Mouse (Mus musculus) limb, embryonic 10.5 days (tissue): ENCODE measurements around the gene Lasp1. TPM values are rescaled to one million over a fixed set of nuclear protein-coding genes. Genes with fewer than 3 reads are reported as not detected.
"Not testable (repeated sequence)": the region's sequence is repeated elsewhere in the genome, so short reads cannot be mapped to it uniquely, and the experiment has no call there.

Experiments used
- DNase-seq: peaks from one replicate; pipeline ENCODE4 v3.0.0-alpha.2; 2017; ENCODE audit warnings: low spot score
- H3K27ac ChIP-seq: fragments of 300-500 bp; sonication (generic); 2 replicates; pipeline ENCODE4 v1.5.1; 2016; ENCODE audit warnings: mild to moderate bottlenecking
- H3K27me3 ChIP-seq: fragments of 300-500 bp; sonication (generic); 2 replicates; pipeline ENCODE4 v1.6.1; 2016; ENCODE audit warnings: low read depth, mild to moderate bottlenecking; ENCODE audit not compliant: poor library complexity, severe bottlenecking
- H3K36me3 ChIP-seq: fragments of 300-500 bp; sonication (generic); 2 replicates; pipeline ENCODE4 v1.6.1; 2016; ENCODE audit warnings: mild to moderate bottlenecking, moderate library complexity
- H3K4me1 ChIP-seq: fragments of 300-500 bp; sonication (generic); 2 replicates; pipeline ENCODE4 v1.6.1; 2016
- H3K4me3 ChIP-seq: fragments of 300-500 bp; sonication (generic); 2 replicates; pipeline ENCODE4 v1.5.1; 2016; ENCODE audit warnings: mild to moderate bottlenecking, moderate library complexity
- H3K9me3 ChIP-seq: fragments of 300-500 bp; sonication (generic); replicated peaks from 2 replicates; pipeline ENCODE4 v1.6.1; 2016; ENCODE audit warnings: mild to moderate bottlenecking
- WGBS: fragments of 180-500 bp; shearing (Covaris S2); methylation state at CpG from one replicate; pipeline ENCODE4 v1.1.7; 2016; 5-methylcytosine and 5-hydroxymethylcytosine counted together
- polyA plus RNA-seq: library from polyadenylated mRNA; unstranded; fragments of >200 nt; fragmentation: Nextera tagmentation; extraction: Ambion mirVana; gene quantifications from 2 replicates; pipeline ENCODE4 v1.2.1, GENCODE M21; 2016

Gene Lasp1
- polyA plus RNA-seq, 1 experiment from 2014 or later: 110 TPM

DNA sequence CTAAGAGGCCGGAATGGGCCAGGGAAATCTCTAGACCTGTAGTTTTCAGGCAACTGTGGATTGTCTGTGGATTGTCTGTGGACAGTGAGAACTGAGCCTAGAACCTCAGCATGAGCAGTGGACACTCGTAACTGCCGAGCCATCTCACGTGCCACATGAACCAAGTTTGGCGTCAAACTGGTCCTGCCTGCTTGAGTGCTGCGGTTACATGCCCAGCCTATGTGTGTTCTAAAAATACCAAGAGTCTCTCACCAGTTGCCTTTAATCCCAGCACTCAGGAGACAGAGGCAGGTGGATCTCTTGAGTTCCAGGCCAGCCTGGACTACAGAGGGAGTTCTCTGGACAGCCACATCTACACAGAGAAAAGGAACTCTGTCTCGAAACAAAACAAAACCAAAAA lies 30.6 kb downstream of the Lasp1 start:
- 96% methylated on average over 7 of the region's 7 CpGs for WGBS
- no peak for DNase-seq
- Histone ChIP-seq H3K36me3 (peaks cover 95% of the 10 kb centered on the region), H3K9me3 (no peaks in the 10 kb centered on the region), H3K4me3 (no peak overlapping the region), H3K4me1 (no peaks in the 10 kb centered on the region; the same call in 1 of the 2 replicates), H3K27ac (no peak overlapping the region), H3K27me3 (no peaks in the 10 kb centered on the region)

DNA sequence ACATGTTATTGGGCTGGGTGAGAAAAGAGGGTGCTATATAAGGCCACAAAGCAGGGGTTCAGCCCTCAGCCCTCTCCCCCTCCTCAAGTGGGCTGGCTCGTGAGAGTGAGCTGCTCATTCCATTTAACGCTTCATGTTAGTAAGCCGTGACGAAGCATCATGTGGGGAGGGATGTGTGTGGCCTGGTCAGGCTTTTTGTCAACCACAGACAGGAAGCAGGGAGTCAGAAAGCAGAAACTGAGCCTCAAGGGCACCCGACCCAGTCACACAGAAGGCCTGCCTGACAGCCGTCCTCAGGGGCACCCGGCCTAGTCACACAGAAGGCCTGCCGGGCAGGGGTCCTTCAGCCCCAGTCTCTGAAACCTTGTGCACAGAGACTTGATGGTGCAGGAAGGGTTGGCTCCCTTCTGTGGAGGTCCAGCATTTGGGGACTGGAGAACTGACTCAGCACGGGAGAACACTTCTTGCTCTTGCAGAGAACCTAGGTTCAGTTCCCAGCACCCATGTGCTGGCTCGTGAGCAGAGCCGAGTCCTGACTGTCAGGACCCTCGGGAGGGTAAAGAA lies 31.2 kb downstream of the Lasp1 start:
- Histone ChIP-seq H3K36me3 (peaks cover 95% of the 10 kb centered on the region), H3K27me3 (no peaks in the 10 kb centered on the region), H3K27ac (no peak overlapping the region), H3K4me1 (no peaks in the 10 kb centered on the region), H3K9me3 (no peaks in the 10 kb centered on the region), H3K4me3 (no peak overlapping the region)
- DNase-seq: no peak
- 88% methylated on average over 12 of the region's 12 CpGs for WGBS

DNA sequence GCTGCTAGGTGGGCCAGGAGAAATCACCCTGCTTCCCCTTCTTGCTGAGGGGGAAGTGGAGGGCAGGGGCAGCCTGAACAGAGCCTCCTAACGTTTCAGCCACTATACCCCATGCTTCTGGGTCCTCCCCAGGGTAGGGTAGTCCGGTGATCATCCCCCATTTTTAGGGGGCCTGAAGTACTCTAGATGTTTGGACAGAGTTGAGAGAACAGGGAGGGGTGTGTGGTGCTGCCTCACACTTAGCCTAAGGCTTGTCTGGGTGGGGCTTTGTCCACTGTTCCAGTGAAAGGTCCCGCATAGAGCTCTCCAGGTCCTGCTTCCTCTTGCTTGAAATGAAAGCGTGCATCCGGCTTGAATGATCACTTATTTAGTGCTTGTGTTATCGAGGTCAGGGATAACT lies 31.7 kb downstream of the Lasp1 start:
- Histone ChIP-seq H3K36me3 (peaks cover 95% of the 10 kb centered on the region), H3K4me1 (no peaks in the 10 kb centered on the region), H3K4me3 (no peak overlapping the region), H3K27ac (no peak overlapping the region), H3K9me3 (no peaks in the 10 kb centered on the region), H3K27me3 (no peaks in the 10 kb centered on the region)
- WGBS: 96% methylated on average over 6 of the region's 6 CpGs
- DNase-seq: no peak

DNA sequence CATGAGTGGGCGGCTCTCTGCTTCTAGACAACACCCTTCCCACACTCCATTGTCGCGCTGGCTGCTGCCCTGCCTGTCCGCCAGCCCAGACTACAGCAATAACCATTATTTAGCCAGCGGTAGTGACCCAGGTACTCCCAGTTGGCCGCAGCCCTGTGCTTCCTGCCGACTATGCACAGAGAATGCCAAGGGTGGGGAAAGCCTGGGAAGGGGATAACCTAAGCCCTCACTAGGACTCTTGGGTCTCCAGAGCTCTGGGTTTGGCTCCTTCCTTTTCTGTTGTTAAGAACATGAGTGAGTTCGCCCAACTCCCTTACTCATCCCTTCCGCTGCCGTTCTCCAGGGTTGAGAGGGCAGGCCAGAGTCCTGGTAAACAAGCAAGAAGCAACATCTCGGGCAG lies 33.2 kb downstream of the Lasp1 start:
- Histone ChIP-seq H3K36me3 (peaks cover 95% of the 10 kb centered on the region), H3K9me3 (no peaks in the 10 kb centered on the region), H3K4me3 (no peak overlapping the region), H3K27me3 (no peaks in the 10 kb centered on the region), H3K27ac (no peak overlapping the region), H3K4me1 (no peaks in the 10 kb centered on the region)
- no peak for DNase-seq
- WGBS: 81% methylated on average over 11 of the region's 11 CpGs

DNA sequence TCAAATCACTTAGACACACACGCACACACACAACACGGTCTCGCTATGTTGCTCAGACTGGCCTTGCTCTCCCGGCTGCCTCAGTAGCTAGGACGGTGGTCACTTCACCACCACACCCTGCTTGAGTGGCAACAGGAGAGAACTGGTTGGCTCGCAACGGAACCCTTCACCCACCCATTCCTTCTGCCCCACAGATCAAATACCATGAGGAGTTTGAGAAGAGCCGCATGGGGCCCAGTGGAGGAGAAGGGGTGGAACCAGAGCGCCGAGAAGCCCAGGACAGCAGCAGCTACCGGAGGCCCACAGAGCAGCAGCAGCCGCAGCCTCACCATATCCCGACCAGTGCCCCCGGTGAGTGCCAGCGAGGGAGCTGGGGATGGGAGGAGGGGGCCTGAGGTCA lies 34.6 kb downstream of the Lasp1 start:
- H3K27ac ChIP-seq: no peak overlapping the region
- peaks cover 95% of the 10 kb centered on the region for H3K36me3 ChIP-seq
- H3K27me3 ChIP-seq: no peaks in the 10 kb centered on the region
- H3K4me1 ChIP-seq: no peaks in the 10 kb centered on the region
- WGBS: 84% methylated on average over 15 of the region's 15 CpGs
- H3K4me3 ChIP-seq: no peak overlapping the region
- no peak for DNase-seq
- H3K9me3 ChIP-seq: no peaks in the 10 kb centered on the region

DNA sequence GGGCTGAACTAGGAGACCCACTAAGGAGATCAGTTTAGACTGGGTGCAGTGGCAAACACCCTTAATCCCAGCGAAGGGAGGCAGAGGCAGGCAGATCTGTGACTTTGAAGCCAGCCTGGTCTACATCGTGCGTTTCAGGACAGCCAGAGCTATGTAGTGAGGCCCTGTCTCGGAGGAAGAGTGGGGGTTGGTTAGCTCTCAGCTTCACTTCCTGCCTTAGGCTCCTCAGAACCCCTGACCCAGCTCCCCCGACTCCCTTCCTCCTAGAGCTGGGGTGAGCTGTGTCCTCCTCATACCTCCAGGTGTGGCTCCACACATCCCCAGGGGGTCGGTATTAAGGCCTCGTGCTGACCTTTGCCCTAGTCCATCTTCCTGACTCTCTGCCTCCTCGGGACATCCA lies 37.7 kb downstream of the Lasp1 start:
- DNase-seq: peak; percentile 23
- H3K27ac ChIP-seq: no peak overlapping the region
- 61% methylated on average over 8 of the region's 8 CpGs for WGBS
- H3K4me3 ChIP-seq: no peak overlapping the region
- H3K36me3 ChIP-seq: peaks cover 71% of the 10 kb centered on the region
- H3K27me3 ChIP-seq: no peaks in the 10 kb centered on the region
- H3K9me3 ChIP-seq: no peaks in the 10 kb centered on the region
- H3K4me1 ChIP-seq: peaks cover 21% of the 10 kb centered on the region

DNA sequence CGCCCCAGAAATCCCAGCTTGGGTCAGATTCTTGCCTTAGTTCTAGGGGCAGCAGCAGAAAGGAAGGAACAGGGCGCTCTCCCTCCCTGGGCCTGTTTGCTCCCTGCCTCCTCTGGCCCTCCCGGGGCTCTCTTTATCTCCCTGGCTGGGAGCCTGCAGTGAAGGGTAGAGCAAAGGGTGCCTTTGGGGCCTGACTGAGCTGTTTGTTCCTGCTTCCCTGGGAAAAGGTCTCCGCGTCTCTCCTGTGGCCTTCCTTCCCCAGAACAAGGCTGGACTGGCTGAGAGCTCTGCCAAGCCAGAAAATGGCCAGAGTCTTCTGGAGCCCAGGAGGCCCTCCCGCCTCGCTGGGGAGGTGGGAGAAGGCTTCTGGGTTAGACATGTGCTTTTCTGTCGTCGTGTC lies 38.3 kb downstream of the Lasp1 start:
- H3K27me3 ChIP-seq, H3K27ac ChIP-seq, H3K4me3 ChIP-seq, H3K9me3 ChIP-seq: not testable (repeated sequence)
- WGBS: 83% methylated on average over 9 of the region's 9 CpGs
- Histone ChIP-seq H3K36me3 (peaks cover 66% of the 10 kb centered on the region), H3K4me1 (peaks cover 26% of the 10 kb centered on the region)
- peak; percentile 27 for DNase-seq

DNA sequence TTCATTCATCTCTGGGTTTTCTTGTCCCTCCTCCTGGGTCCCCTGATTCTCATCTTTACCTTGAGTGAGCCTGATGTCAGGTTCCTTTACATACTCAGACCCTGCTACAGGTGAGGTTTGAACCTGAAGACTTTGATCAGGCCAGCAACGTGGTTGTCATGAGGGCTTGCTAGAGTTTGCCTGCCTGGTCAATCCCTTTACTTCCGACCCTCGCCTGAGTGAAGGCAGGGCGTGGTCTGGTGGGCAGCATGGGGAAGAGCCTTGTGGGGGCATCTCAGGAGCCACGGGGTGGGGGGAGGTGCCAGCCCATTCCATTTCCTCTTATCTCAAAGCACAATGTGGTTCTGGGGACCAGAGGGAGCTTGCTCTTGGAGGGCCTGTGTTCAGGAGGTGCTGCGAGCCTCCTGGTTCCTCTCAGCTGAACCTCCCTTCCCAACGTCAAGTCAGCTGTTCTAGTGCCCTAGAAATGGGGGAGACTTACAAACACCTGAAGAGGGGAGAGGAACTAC lies 38.9 kb downstream of the Lasp1 start:
- Histone ChIP-seq H3K9me3 (no peaks in the 10 kb centered on the region), H3K4me1 (peaks cover 30% of the 10 kb centered on the region), H3K27ac (no peak overlapping the region), H3K36me3 (peaks cover 60% of the 10 kb centered on the region), H3K27me3 (no peaks in the 10 kb centered on the region), H3K4me3 (no peak overlapping the region)
- no peak for DNase-seq
- WGBS: 85% methylated on average over 7 of the region's 7 CpGs

DNA sequence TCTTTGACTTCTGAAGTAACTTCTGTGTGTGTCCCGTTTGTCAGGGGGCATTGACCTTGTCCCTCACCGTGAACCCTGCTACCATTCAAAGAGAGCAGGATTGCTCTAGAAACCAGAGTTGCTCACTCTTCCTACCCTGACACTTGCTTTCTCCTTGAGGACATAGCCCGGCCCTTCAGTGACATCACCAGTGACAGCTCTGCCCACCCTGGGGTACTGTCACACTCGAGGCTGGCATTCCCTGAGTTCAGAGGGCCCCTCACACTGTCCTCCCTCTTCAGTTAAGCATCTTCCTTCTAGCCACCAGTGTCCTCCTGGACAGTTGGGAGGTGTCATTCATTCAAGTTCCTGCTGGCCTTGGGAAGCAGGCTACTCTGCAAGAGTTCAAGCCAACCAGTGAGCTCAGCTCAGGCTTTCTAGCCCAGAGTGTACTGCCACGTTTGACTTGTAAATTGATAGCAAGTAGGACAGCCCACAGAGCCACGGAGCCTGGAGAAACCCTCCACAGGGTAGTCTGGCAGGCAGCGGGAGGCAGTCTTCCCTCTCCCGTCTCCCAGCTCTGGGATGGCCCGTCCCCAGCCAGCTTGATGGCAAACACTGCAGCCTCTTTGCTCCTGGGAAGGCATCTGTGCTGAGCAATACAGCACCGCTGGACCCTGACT lies 40.1 kb downstream of the Lasp1 start:
- H3K36me3 ChIP-seq: peaks cover 54% of the 10 kb centered on the region
- H3K27me3 ChIP-seq: no peaks in the 10 kb centered on the region
- no peaks in the 10 kb centered on the region for H3K9me3 ChIP-seq
- peak overlapping the region; percentile 67 for H3K27ac ChIP-seq
- 37% methylated on average over 10 of the region's 10 CpGs for WGBS
- DNase-seq: no peak
- peaks cover 30% of the 10 kb centered on the region for H3K4me1 ChIP-seq
- no peak overlapping the region for H3K4me3 ChIP-seq

DNA sequence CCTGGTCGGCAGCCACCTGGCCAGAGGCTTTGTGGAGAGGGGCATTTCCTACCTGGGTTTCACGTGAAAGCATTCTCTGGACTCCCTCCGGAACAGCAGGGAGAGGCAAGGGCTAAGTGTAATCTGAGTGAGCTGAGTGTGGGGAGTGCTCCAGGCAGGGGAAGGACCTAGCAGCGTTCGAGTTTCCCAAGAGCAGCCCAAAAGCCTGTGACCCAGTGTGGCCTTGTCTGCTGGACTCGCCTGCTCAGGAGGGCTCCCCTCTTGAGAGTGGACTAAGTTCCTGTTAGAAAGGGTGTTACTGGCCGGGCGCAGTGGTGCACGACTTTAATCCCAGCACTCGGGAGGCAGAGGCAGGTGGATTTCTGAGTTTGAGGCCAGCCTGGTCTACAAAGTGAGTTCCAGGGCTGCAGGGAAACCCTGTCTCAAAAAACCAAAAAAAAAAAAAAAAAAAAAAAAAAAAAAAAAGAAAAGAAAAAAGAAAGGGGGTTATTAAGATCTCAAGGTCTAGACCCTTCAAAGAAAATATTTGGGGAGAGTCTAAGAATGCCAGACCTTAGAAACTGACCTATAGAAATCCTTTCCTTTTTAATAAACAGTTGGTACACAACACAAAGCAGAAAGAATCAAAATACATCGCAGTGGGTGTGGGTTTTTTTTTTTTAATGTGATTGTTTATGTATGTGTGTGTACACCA lies 40.8 kb downstream of the Lasp1 start:
- H3K4me3 ChIP-seq: no peak overlapping the region; the same call in 1 of the 2 replicates
- peaks cover 47% of the 10 kb centered on the region for H3K36me3 ChIP-seq
- peaks cover 30% of the 10 kb centered on the region for H3K4me1 ChIP-seq
- H3K27ac ChIP-seq: peak overlapping the region; percentile 67
- H3K27me3 ChIP-seq: no peaks in the 10 kb centered on the region
- peak; percentile 47 for DNase-seq
- H3K9me3 ChIP-seq: no peaks in the 10 kb centered on the region
- 57% methylated on average over 11 of the region's 11 CpGs for WGBS

DNA sequence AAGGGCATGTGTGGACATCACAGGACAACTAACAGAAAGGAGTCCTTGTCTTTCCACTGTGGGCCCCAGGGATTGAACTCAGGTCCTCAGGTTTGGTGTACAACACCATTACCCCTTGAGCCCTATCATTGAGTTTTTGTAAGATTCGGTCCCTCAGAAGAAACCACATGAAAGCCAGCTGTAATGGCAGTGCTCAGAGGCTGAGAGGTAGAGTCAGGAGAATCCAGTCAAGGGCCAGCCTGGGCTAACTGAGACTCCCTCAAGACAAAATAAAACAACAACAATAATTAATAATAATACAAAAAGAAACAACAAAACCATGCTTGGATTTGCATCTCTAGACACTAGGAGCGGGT lies 41.3 kb downstream of the Lasp1 start:
- DNase-seq: peak; percentile 29
- 74% methylated on average over 2 of the region's 2 CpGs for WGBS
- H3K4me3 ChIP-seq: peak overlapping the region; percentile 67
- H3K4me1 ChIP-seq: peaks cover 30% of the 10 kb centered on the region
- H3K27ac ChIP-seq: peak overlapping the region; percentile 94
- no peaks in the 10 kb centered on the region for H3K27me3 ChIP-seq
- H3K36me3 ChIP-seq: peaks cover 42% of the 10 kb centered on the region
- H3K9me3 ChIP-seq: no peaks in the 10 kb centered on the region

DNA sequence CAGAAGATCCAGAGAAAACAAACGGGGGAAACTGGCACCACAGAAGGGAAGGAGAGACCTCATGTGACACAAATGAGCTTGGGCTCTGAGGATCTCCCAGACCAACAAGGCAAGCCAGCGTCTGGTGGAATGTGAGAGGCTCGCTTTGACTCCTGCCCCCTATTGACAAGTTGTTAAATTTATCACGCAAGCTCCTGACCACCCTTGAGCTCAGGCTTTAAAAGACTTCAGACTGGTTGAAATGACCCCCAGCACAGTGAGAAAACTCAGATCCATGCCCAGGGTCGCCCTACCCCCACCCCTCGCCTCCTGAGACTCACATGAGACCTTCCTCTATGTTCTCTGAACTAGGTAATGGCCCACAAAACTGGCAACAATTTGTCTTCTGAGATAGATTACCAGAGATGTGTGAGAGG lies 41.7 kb downstream of the Lasp1 start, which contains the start of gene B230217C12Rik:
Gene B230217C12Rik, plus strand, starts transcription at position 242 of the 416 bp plus-strand sequence.
- Histone ChIP-seq H3K36me3 (peaks cover 38% of the 10 kb centered on the region), H3K27me3 (no peaks in the 10 kb centered on the region), H3K4me1 (peaks cover 30% of the 10 kb centered on the region), H3K27ac (peak within 1 kb of the TSS; percentile 94), H3K4me3 (peak within 1 kb of the TSS; percentile 67), H3K9me3 (no peaks in the 10 kb centered on the region)
- peak; percentile 56 for DNase-seq
- WGBS: 2% methylated on average over 6 of the region's 6 CpGs

DNA sequence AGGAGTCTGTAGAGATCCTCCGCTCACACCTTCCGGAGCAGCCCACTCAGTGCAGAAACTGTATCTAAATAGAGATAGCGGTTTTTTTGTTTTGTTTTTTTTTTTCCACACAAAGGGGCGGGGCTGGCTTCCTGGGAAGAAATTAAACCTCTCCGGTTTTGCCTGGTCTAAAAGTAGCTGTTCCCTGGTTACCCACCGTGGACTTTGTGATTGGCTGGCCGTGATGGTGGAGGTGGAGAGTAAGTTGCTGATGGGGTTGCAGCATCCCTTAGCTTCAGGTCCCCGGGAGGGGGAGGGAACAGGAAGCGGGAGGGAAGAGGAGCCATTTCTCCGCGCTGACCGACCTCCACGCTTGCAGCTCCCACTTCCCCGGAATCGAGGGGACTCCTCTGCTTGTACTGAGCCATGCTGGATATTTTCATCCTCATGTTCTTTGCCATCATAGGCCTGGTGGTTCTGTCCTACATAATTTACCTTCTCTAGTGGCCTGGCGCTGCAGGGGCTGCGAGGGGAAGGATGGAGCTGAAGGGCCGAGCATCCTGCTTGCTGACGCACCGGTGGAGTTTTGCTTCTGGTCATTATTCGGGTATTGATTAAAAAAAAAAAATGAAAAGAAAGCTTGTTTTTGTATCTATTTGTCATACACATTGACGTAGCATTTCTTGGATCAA lies 42.3 kb downstream of the Lasp1 start:
- 2% methylated on average over 22 of the region's 22 CpGs for WGBS
- Histone ChIP-seq H3K4me1 (peaks cover 30% of the 10 kb centered on the region), H3K27ac (peak overlapping the region; percentile 94), H3K9me3 (no peaks in the 10 kb centered on the region), H3K4me3 (peak overlapping the region; percentile 67), H3K27me3 (no peaks in the 10 kb centered on the region), H3K36me3 (peaks cover 32% of the 10 kb centered on the region)
- peak; percentile 84 for DNase-seq
